Mouse (Mus musculus) E14TG2a.4 (cell line): ENCODE results near the gene Akirin1.

Experiments used
- H3K27me3 ChIP-seq: 2 replicates; pipeline ENCODE4 v1.6.1; 2014; ENCODE audit warnings: low read length, control low read depth; ENCODE audit not compliant: insufficient read depth
- H3K36me3 ChIP-seq: 2 replicates; pipeline ENCODE4 v1.6.1; 2014; ENCODE audit warnings: low read length, control low read depth; ENCODE audit not compliant: insufficient read depth
- H3K4me1 ChIP-seq: replicated peaks from 2 replicates; pipeline ENCODE4 v1.6.1; 2014; ENCODE audit warnings: low read depth, low read length, control low read depth
- H3K4me3 ChIP-seq: replicated peaks from 2 replicates; pipeline ENCODE4 v1.5.1; 2014; ENCODE audit warnings: mild to moderate bottlenecking, low read length
- H3K9me3 ChIP-seq: 2 replicates; pipeline ENCODE4 v1.6.1; 2014; ENCODE audit warnings: low read length, control low read depth
- CTCF ChIP-seq: conservative IDR thresholded peaks from 2 replicates; pipeline ENCODE4 v1.5.1; 2014; ENCODE audit warnings: low read length
- NANOG ChIP-seq: IDR thresholded peaks from 2 replicates; pipeline ENCODE4 v1.6.1; 2014; ENCODE audit warnings: borderline replicate concordance, low read length, mixed read lengths
- POU5F1 ChIP-seq: IDR thresholded peaks from 2 replicates; pipeline ENCODE4 v1.6.1; 2014; ENCODE audit warnings: low read length, borderline replicate concordance

The Akirin1 gene

DNA sequence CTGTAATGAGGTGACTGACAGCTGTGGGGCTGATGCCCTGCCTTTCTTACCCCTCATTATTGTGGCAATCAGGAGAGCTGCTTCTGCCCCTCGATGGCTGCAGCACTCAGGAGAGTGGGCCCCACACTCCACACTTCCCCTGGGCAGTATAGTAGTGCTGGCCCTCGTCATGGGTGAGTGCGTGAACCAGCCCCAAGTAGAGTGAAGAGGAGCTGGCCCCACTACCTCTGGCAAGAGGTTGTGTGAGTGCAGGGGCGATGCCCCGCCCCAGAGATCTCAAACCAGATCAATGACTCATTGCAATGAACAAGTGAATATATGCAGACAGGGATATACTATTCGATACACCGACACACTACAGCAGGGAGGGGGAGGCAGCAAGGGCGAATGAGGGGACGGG, 16.6 kb downstream of the Akirin1 start:
- Histone ChIP-seq H3K9me3 (no peaks in the 10 kb centered on the region), H3K27me3 (no peaks in the 10 kb centered on the region), H3K36me3 (peaks cover 51% of the 10 kb centered on the region), H3K4me3 (no peak overlapping the region), H3K4me1 (peaks cover 15% of the 10 kb centered on the region)
- no peak for TF ChIP-seq CTCF
- TF ChIP-seq POU5F1 = no peak
- no peak for TF ChIP-seq NANOG

DNA sequence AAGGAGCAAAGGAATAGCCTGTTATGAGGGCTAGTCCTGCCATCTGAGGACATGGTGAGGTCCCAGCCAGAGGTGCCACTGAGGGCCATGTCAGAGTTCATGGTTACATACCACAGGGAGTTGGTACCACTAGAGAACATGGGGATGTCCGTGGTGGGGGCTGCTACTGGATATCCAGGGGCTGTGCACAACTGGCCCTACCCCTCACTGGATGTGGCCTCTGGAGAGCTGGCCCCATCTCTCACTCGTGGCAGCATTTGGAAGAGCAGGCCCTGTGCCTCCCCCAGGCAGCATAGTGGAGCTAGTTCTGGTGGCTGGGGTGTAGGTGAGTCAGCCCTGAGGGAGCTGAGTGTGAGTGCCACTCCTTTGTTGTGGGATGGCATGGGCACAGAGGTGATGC, 17.2 kb downstream of the Akirin1 start:
- Histone ChIP-seq H3K4me1 (peaks cover 15% of the 10 kb centered on the region), H3K9me3 (no peaks in the 10 kb centered on the region), H3K36me3 (peaks cover 45% of the 10 kb centered on the region), H3K4me3 (no peak overlapping the region), H3K27me3 (no peaks in the 10 kb centered on the region)
- no peak for TF ChIP-seq NANOG
- TF ChIP-seq CTCF = no peak
- TF ChIP-seq POU5F1 = no peak

DNA sequence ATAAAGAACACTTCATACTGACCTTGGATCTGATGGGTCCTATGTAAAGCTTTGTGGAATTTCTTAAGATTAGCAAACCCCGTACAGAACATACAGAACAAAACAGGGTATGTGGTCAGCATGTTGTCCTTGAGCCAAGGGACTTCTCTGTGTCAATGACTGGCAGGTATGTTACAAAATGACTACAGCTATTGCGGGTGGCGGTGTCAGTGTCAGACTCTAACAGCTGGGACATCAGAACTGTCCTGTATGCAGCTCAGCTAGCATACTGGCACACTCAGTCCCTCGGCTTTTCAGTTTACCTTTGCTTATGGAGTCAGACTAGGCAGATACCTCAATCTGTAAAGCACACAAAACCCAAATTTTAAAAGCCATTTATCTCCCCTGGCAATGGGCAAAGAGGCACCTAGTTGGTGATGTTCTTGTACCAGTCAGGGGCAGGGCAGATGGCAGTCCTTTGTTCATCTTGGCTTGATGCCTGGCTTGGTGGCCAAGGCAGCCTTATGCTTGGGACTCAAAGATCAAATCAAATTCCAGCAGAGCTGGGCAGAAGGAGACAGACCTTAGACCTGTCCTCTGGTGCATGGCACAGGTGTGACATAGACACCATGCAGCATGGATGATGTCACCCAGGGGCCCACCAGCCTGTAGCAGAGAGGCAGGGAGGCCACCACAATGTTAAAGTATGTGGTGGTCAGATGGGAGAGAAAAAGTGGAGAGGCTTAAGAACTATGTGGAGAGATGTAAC, 17.8 kb downstream of the Akirin1 start:
- Histone ChIP-seq H3K4me3 (no peak overlapping the region), H3K4me1 (peaks cover 15% of the 10 kb centered on the region), H3K9me3 (no peaks in the 10 kb centered on the region), H3K27me3 (no peaks in the 10 kb centered on the region), H3K36me3 (peaks cover 41% of the 10 kb centered on the region)
- no peak for TF ChIP-seq POU5F1
- TF ChIP-seq CTCF = no peak
- TF ChIP-seq NANOG = no peak

DNA sequence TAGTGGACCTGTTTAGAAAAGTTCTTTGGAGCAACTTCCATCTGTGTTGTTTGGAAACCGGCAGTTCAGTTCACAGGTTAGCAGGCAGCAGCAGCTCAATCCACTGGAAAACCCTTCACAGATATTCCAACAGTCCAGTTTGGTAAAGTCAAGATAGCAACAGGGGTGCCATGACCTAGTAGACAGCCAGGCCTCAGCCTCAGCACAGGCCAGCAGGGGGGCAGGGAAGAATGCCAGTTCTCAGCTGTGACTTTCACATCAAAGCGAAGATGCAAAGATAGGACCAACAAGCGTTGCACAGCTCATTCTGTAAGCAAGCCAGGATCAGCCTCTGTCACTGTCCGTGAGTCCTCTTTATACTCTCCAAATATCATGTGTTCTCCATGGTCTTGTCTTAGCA, 28.4 kb downstream of the Akirin1 start:
- TF ChIP-seq NANOG (no peak), POU5F1 (no peak), CTCF (no peak)
- Histone ChIP-seq H3K4me1 (peaks cover 27% of the 10 kb centered on the region), H3K27me3 (no peaks in the 10 kb centered on the region), H3K36me3 (no peaks in the 10 kb centered on the region), H3K9me3 (peaks cover 3% of the 10 kb centered on the region), H3K4me3 (no peak overlapping the region)

DNA sequence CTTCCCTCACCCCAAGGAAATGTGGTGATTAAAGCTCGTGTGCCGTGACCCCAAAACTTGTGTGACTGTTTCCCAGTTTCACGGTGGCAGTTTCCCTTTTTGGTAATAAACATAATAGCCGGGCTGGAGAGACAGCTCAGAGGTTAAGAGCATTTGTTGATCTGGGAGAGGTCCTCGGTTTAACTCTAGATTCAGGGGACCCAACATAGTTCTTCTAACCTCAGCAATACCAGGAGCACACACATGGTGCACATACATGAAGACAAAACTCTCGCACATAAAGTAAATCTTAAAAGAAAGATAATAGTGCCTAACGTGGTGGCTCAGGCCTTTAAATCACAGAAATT, 31.7 kb downstream of the Akirin1 start:
- no peak for TF ChIP-seq CTCF
- Histone ChIP-seq H3K4me1 (peaks cover 36% of the 10 kb centered on the region), H3K9me3 (no peaks in the 10 kb centered on the region), H3K27me3 (no peaks in the 10 kb centered on the region), H3K36me3 (peaks cover 25% of the 10 kb centered on the region), H3K4me3 (peak overlapping the region; percentile 95)

DNA sequence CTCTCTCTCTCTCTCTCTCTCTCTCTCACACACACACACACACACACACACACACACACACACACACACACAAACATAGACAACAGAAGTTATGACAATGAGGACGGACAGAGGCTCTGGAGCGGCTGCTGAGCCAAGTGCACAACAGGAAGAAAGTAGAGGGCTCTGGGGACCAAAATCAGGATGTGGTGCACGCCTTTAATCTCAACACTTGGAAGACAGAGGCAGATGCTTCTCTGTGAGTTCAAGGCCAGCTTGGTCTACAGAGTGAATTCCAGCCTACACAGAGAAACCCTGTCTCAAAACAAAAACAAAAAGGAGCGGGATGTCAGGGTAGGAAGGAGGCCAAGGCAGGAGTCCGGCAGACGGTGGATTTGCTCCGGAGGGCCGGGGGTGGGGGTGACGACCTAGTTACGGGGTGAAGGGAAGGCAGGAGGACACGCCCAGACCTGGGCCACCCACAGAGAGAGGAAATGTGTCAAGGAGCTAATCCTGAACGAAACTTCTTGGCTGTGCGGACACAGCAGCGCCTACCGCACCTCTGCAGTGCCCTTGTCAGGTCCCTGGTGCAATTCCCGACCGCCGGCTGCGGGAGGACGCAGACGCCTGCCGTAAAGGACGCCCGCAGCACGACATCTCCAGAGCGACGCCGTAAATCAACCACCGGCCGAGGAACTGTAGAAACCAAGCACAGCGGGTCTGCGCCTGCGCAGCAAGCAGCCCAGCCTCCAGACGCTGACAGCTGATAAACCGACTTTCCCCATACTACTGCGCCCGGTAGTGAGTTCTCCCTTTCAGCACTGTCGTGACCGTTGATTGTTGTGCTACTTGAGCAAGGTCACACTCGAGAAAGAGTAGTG, 32.3 kb downstream of the Akirin1 start, which contains the start of gene Ndufs5:
Ndufs5 (minus strand) TSS at position 629 of the 860 bp plus-strand sequence.
- Histone ChIP-seq H3K4me3 (peak within 1 kb of the TSS; percentile 95), H3K27me3 (no peaks in the 10 kb centered on the region), H3K9me3 (no peaks in the 10 kb centered on the region), H3K36me3 (peaks cover 27% of the 10 kb centered on the region), H3K4me1 (peaks cover 34% of the 10 kb centered on the region)
- no peak for TF ChIP-seq NANOG
- TF ChIP-seq POU5F1 = no peak
- TF ChIP-seq CTCF = no peak

DNA sequence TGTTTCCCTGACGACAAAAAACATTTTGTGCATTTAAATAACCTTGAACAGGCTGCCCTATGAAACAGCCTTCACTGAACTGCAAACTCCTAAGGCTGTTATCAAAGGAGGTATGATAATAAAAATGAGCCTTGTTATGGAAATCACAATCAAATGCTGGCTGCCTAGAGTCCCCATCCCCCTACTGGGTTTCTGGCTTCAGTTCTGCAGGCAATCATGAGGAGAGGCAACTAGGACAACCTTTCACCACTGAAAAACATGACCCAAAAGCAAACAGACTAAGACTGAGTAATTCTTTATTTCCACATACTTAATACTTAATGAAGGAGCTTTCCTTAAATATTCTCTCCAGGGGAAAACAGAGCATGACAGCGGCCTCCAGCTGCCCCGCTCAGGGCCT, 37.7 kb downstream of the Akirin1 start:
- H3K4me3 ChIP-seq = no peak overlapping the region
- H3K9me3 ChIP-seq = no peaks in the 10 kb centered on the region
- peaks cover 35% of the 10 kb centered on the region for H3K36me3 ChIP-seq
- no peaks in the 10 kb centered on the region for H3K27me3 ChIP-seq
- TF ChIP-seq CTCF (no peak), POU5F1 (no peak), NANOG (no peak)
- peaks cover 14% of the 10 kb centered on the region for H3K4me1 ChIP-seq

DNA sequence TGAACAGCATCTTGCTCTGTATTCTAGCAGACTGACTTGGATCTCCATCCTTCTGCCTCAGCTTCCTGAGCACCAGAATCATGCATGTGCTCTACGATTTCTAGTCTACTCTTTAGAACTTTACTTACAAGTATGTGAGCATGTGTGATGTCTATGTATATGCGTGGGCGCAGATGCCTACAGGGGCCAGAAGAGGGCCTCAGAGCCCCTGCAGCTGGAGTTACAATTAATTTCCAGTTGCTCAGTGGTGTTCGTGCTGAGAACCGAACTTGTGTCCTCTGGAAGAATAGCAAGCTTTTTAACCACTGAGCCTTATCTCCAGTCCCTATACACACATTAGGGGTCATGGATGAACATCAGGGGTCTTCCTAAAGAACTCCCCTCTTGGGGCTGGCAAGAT, 42.8 kb downstream of the Akirin1 start:
- Histone ChIP-seq H3K27me3 (peaks cover 4% of the 10 kb centered on the region; the same call in 1 of the 2 replicates), H3K9me3 (no peaks in the 10 kb centered on the region), H3K36me3 (peaks cover 3% of the 10 kb centered on the region), H3K4me3 (no peak overlapping the region), H3K4me1 (no peaks in the 10 kb centered on the region)
- TF ChIP-seq CTCF = no peak
- no peak for TF ChIP-seq POU5F1
- no peak for TF ChIP-seq NANOG
